Mouse (Mus musculus): ENCODE measurements around the gene Ptrhd1.

- TF ChIP-seq CTCF (IDR thresholded peaks at IDR 0.05; ENCODE audit: low read depth) (no peak), EP300 (optimal IDR thresholded peaks at IDR 0.05) (no peak)
Measured at GRCm38 (mm10) chr12:4201454-4202200, 32.2 kb upstream of the Ptrhd1 start.
